Mouse (Mus musculus): ENCODE measurements around the gene Kctd3. TPM values are rescaled to one million over a fixed set of nuclear protein-coding genes. Genes with fewer than 3 reads are reported as not detected.

Kctd3 gene
- 43.1 and 53.9 TPM in 2 replicates for polyA plus RNA-seq (2014; fragmentation: Nextera tagmentation; extraction: Ambion mirVana)

- Histone ChIP-seq H3K4me2 (ENCODE audit: low read length) (peak within 1 kb of the TSS; percentile 87), H3K27ac (replicated peaks; ENCODE audit: low read depth, low read length) (peak within 1 kb of the TSS; percentile 78), H3K4me3 (replicated peaks; ENCODE audit: low read depth, low read length) (peak within 1 kb of the TSS; percentile 94), H3K27me3 (ENCODE audit: control insufficient read depth, insufficient read depth, low read length) (no peaks in the 10 kb centered on the region), H3K9ac (replicated peaks; ENCODE audit: low read length) (peak within 1 kb of the TSS; percentile 94), H3K4me1 (ENCODE audit: control insufficient read depth, insufficient read depth, low read length) (peaks cover 22% of the 10 kb centered on the region), H3K9me3 (ENCODE audit: control insufficient read depth, low read length) (no peaks in the 10 kb centered on the region), H3K36me3 (ENCODE audit: control insufficient read depth, insufficient read depth, low read length) (no peaks in the 10 kb centered on the region)
- WGBS = under 1% methylated on average over 74 of the region's 74 CpGs
- peak; percentile 97 for DNase-seq
- peak; percentile 92 for ATAC-seq (ENCODE audit: low FRiP score, low TSS enrichment)
Observed at GRCm38 (mm10) chr1:189007239-189007979, at the start of gene Kctd3. Gene Kctd3, minus strand, starts transcription at chr1:189007841.

DNA sequence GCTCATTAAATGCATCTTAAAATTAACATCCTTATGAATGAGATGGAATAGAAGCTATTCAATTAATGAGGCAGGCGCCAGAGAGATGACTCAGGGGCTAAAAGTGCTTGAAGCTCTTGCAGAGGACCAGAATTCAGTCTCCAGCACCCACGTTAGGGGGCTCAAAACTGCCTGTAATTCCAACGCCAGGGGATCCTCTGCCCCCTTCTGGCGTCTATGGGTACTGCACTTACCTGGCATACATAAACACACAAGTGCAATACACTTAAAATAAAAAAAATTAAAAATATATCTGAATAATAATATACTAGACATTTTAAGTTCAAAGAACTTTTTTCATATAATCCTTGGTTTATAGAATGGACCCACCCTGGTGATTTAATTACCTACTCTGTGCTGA, 49.8 kb upstream of the Kctd3 start:
- WGBS = 62% methylated on average over 4 of the region's 4 CpGs
- H3K4me2 ChIP-seq (ENCODE audit: low read length) = no peak overlapping the region

DNA sequence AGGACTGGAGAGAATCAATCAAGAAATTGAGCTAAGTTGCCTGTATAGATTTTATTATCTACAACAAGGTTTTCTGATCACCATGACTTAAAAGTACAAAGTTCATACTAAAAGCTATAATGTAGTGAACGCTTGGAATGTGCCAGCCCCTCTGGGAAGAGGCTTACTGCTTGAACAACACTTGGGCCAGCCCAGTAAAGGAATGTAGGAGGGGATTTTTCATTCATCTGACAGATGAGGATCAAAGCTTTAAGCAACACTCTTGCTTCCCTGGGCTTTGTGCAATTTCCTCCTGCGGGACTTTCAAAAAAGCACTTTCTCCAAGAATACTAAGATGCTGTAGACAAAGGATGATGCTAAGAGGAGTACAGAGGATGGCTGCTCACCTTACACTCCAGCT, 48.3 kb upstream of the Kctd3 start:
- Histone ChIP-seq H3K4me3 (replicated peaks; ENCODE audit: low read depth, low read length) (no peak overlapping the region), H3K9ac (replicated peaks; ENCODE audit: low read length) (no peak overlapping the region), H3K27me3 (ENCODE audit: control insufficient read depth, insufficient read depth, low read length) (no peaks in the 10 kb centered on the region), H3K27ac (replicated peaks; ENCODE audit: low read depth, low read length) (no peak overlapping the region), H3K9me3 (ENCODE audit: control insufficient read depth, low read length) (no peaks in the 10 kb centered on the region), H3K36me3 (ENCODE audit: control insufficient read depth, insufficient read depth, low read length) (no peaks in the 10 kb centered on the region), H3K4me1 (ENCODE audit: control insufficient read depth, insufficient read depth, low read length) (no peaks in the 10 kb centered on the region), H3K4me2 (ENCODE audit: low read length) (no peak overlapping the region)
- ATAC-seq (ENCODE audit: low FRiP score, low TSS enrichment) (no peak), DNase-seq (no peak)
- 40% methylated on average over 2 of the region's 2 CpGs for WGBS

More for the DNA sequence above, 49.8 kb upstream of the Kctd3 start:
- ATAC-seq (ENCODE audit: low FRiP score, low TSS enrichment) (no peak), DNase-seq (no peak)
- H3K4me1 ChIP-seq (ENCODE audit: control insufficient read depth, insufficient read depth, low read length) = no peaks in the 10 kb centered on the region
- H3K4me3 ChIP-seq (replicated peaks; ENCODE audit: low read depth, low read length) = no peak overlapping the region
- no peak overlapping the region for H3K9ac ChIP-seq (replicated peaks; ENCODE audit: low read length)
- H3K27me3 ChIP-seq (ENCODE audit: control insufficient read depth, insufficient read depth, low read length) = no peaks in the 10 kb centered on the region
- H3K9me3 ChIP-seq (ENCODE audit: control insufficient read depth, low read length) = no peaks in the 10 kb centered on the region
- no peak overlapping the region for H3K27ac ChIP-seq (replicated peaks; ENCODE audit: low read depth, low read length)
- no peaks in the 10 kb centered on the region for H3K36me3 ChIP-seq (ENCODE audit: control insufficient read depth, insufficient read depth, low read length)

DNA sequence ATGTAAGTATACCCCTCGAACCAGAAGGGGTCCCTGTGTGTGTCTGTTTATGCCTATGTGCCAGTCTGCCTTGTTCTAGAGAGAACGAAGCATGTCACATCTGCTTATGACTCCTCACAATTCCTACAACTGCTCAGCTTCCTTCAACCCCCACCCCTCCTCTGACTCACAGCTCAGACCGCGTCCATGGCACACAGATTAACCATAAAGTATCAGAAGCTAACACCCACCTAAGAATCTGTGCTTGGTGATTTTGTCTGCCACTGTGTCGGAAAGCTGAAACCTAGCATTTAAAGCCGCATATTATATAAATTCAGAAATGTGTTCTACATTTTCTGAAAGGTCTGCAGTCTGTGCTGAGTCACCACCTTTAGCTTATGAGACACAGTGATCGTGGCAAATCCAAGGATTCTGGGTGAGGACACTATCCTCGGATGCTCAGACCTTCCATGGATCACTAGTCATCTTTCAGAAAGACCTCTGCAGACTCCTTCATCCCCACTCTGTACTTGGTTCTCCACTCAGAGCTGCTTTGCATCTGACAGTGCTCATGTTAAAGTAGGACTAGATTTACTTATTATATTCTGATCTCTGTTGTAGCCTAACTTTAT, 47.4 kb upstream of the Kctd3 start:
- no peaks in the 10 kb centered on the region for H3K9me3 ChIP-seq (ENCODE audit: control insufficient read depth, low read length)
- no peaks in the 10 kb centered on the region for H3K27me3 ChIP-seq (ENCODE audit: control insufficient read depth, insufficient read depth, low read length)
- no peaks in the 10 kb centered on the region for H3K36me3 ChIP-seq (ENCODE audit: control insufficient read depth, insufficient read depth, low read length)
- H3K9ac ChIP-seq (replicated peaks; ENCODE audit: low read length) = no peak overlapping the region
- no peak overlapping the region for H3K27ac ChIP-seq (replicated peaks; ENCODE audit: low read depth, low read length)
- DNase-seq (no peak), ATAC-seq (ENCODE audit: low FRiP score, low TSS enrichment) (no peak)
- no peaks in the 10 kb centered on the region for H3K4me1 ChIP-seq (ENCODE audit: control insufficient read depth, insufficient read depth, low read length)
- WGBS = 81% methylated on average over 8 of the region's 8 CpGs
- H3K4me3 ChIP-seq (replicated peaks; ENCODE audit: low read depth, low read length) = no peak overlapping the region
- no peak overlapping the region for H3K4me2 ChIP-seq (ENCODE audit: low read length)

- 80% methylated on average over 5 of the region's 5 CpGs for WGBS
Observed at GRCm38 (mm10) chr1:189054191-189054590, 46.5 kb upstream of the Kctd3 start.

GRCm38 (mm10) chr1:189052189-189052588, 44.5 kb upstream of the Kctd3 start:
- Histone ChIP-seq H3K27me3 (ENCODE audit: control insufficient read depth, insufficient read depth, low read length) (no peaks in the 10 kb centered on the region), H3K9ac (replicated peaks; ENCODE audit: low read length) (no peak overlapping the region), H3K4me3 (replicated peaks; ENCODE audit: low read depth, low read length) (no peak overlapping the region), H3K36me3 (ENCODE audit: control insufficient read depth, insufficient read depth, low read length) (no peaks in the 10 kb centered on the region), H3K4me2 (ENCODE audit: low read length) (no peak overlapping the region), H3K9me3 (ENCODE audit: control insufficient read depth, low read length) (no peaks in the 10 kb centered on the region), H3K27ac (replicated peaks; ENCODE audit: low read depth, low read length) (no peak overlapping the region), H3K4me1 (ENCODE audit: control insufficient read depth, insufficient read depth, low read length) (no peaks in the 10 kb centered on the region)
- DNase-seq (no peak), ATAC-seq (ENCODE audit: low FRiP score, low TSS enrichment) (no peak)
- 85% methylated on average over 4 of the region's 4 CpGs for WGBS

More at GRCm38 (mm10) chr1:189054191-189054590, 46.5 kb upstream of the Kctd3 start:
- Histone ChIP-seq H3K27me3 (ENCODE audit: control insufficient read depth, insufficient read depth, low read length) (no peaks in the 10 kb centered on the region), H3K27ac (replicated peaks; ENCODE audit: low read depth, low read length) (no peak overlapping the region), H3K9ac (replicated peaks; ENCODE audit: low read length) (no peak overlapping the region), H3K4me3 (replicated peaks; ENCODE audit: low read depth, low read length) (no peak overlapping the region), H3K36me3 (ENCODE audit: control insufficient read depth, insufficient read depth, low read length) (no peaks in the 10 kb centered on the region), H3K4me1 (ENCODE audit: control insufficient read depth, insufficient read depth, low read length) (no peaks in the 10 kb centered on the region), H3K4me2 (ENCODE audit: low read length) (no peak overlapping the region), H3K9me3 (ENCODE audit: control insufficient read depth, low read length) (no peaks in the 10 kb centered on the region)
- no peak for ATAC-seq (ENCODE audit: low FRiP score, low TSS enrichment)
- no peak for DNase-seq

- ATAC-seq (ENCODE audit: low FRiP score, low TSS enrichment) = no peak
- H3K27ac ChIP-seq (replicated peaks; ENCODE audit: low read depth, low read length) = no peak overlapping the region
- DNase-seq = no peak
- H3K36me3 ChIP-seq (ENCODE audit: control insufficient read depth, insufficient read depth, low read length) = no peaks in the 10 kb centered on the region
- H3K9me3 ChIP-seq (ENCODE audit: control insufficient read depth, low read length) = no peaks in the 10 kb centered on the region
- WGBS = 83% methylated on average over 3 of the region's 3 CpGs
- no peak overlapping the region for H3K4me3 ChIP-seq (replicated peaks; ENCODE audit: low read depth, low read length)
- no peaks in the 10 kb centered on the region for H3K4me1 ChIP-seq (ENCODE audit: control insufficient read depth, insufficient read depth, low read length)
- H3K9ac ChIP-seq (replicated peaks; ENCODE audit: low read length) = no peak overlapping the region
- no peaks in the 10 kb centered on the region for H3K27me3 ChIP-seq (ENCODE audit: control insufficient read depth, insufficient read depth, low read length)
- no peak overlapping the region for H3K4me2 ChIP-seq (ENCODE audit: low read length)
Observed at GRCm38 (mm10) chr1:189050122-189050521, 42.5 kb upstream of the Kctd3 start.

DNA sequence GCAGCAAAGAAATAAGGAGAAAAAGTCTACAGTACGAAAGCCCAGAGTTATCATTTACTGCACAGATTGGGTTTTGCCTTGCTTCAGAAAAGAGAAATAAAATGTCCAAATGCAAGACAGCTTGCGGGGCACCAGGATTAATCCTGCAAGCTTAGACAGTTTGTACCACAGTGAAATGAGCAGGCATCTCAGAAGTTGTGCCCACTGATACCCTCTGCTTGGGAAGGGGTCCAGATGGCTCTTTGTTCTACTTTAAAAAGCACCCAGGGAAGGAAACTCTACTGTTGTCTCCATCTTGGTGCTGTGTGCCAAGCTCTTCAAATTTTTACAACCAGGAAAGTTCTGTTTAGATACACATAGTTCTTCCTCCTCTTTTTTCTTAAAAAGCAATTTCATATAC, 40.7 kb upstream of the Kctd3 start:
- no peak overlapping the region for H3K4me2 ChIP-seq (ENCODE audit: low read length)
- ATAC-seq (ENCODE audit: low FRiP score, low TSS enrichment) (no peak), DNase-seq (no peak)
- no peak overlapping the region for H3K9ac ChIP-seq (replicated peaks; ENCODE audit: low read length)
- no peak overlapping the region for H3K4me3 ChIP-seq (replicated peaks; ENCODE audit: low read depth, low read length)
- no peaks in the 10 kb centered on the region for H3K4me1 ChIP-seq (ENCODE audit: control insufficient read depth, insufficient read depth, low read length)
- no peaks in the 10 kb centered on the region for H3K27me3 ChIP-seq (ENCODE audit: control insufficient read depth, insufficient read depth, low read length)
- 94% methylated on average over 2 of the region's 2 CpGs for WGBS
- no peaks in the 10 kb centered on the region for H3K9me3 ChIP-seq (ENCODE audit: control insufficient read depth, low read length)
- H3K36me3 ChIP-seq (ENCODE audit: control insufficient read depth, insufficient read depth, low read length) = no peaks in the 10 kb centered on the region
- no peak overlapping the region for H3K27ac ChIP-seq (replicated peaks; ENCODE audit: low read depth, low read length)

- ATAC-seq (ENCODE audit: low FRiP score, low TSS enrichment) (no peak), DNase-seq (no peak)
- Histone ChIP-seq H3K36me3 (ENCODE audit: control insufficient read depth, insufficient read depth, low read length) (no peaks in the 10 kb centered on the region), H3K4me1 (ENCODE audit: control insufficient read depth, insufficient read depth, low read length) (no peaks in the 10 kb centered on the region), H3K4me3 (replicated peaks; ENCODE audit: low read depth, low read length) (no peak overlapping the region), H3K27ac (replicated peaks; ENCODE audit: low read depth, low read length) (no peak overlapping the region), H3K9ac (replicated peaks; ENCODE audit: low read length) (no peak overlapping the region), H3K4me2 (ENCODE audit: low read length) (no peak overlapping the region), H3K9me3 (ENCODE audit: control insufficient read depth, low read length) (no peaks in the 10 kb centered on the region), H3K27me3 (ENCODE audit: control insufficient read depth, insufficient read depth, low read length) (no peaks in the 10 kb centered on the region)
- 85% methylated on average over 3 of the region's 3 CpGs for WGBS
Observed at GRCm38 (mm10) chr1:189047918-189048317, 40.3 kb upstream of the Kctd3 start.
